Mouse (Mus musculus): Measurements from ENCODE around the gene Atp6v0d1. TPM values are rescaled to one million over a fixed set of nuclear protein-coding genes. Genes with fewer than 3 reads are reported as not detected.
A peak's percentile ranks its signal among the peaks of the same experiment; 100 is the strongest.
"Not testable (repeated sequence)": the region's sequence is repeated elsewhere in the genome, so short reads cannot be mapped to it uniquely, and the experiment has no call there.

The Atp6v0d1 gene
- total RNA-seq, 2 experiments from 2014 or later = 51.7 to 53.4 TPM

GRCm38 (mm10) chr8:105579719-105580118, 13.9 kb upstream of the Atp6v0d1 start:
- no peak for DNase-seq
- intact Hi-C loops (cut with DNase I) = no loop called here

GRCm38 (mm10) chr8:105575538-105575937, 9.7 kb upstream of the Atp6v0d1 start:
- DNase-seq = no peak
- intact Hi-C loops (cut with DNase I) = no loop called here

- no peak for DNase-seq
- intact Hi-C loops (cut with DNase I) = no loop called here
Measured at GRCm38 (mm10) chr8:105574741-105575140, 8.9 kb upstream of the Atp6v0d1 start.

GRCm38 (mm10) chr8:105573427-105573826, 7.6 kb upstream of the Atp6v0d1 start:
- intact Hi-C loops (cut with DNase I) = no loop called here

GRCm38 (mm10) chr8:105571810-105572209, 6.0 kb upstream of the Atp6v0d1 start:
- DNase-seq = no peak
- intact Hi-C loops (cut with DNase I) = no loop called here

More at GRCm38 (mm10) chr8:105573427-105573826, 7.6 kb upstream of the Atp6v0d1 start:
- DNase-seq = peak in 1 of 2 experiments; percentile 38

GRCm38 (mm10) chr8:105566703-105567595, 1.1 kb upstream of the Atp6v0d1 start:
- intact Hi-C loops (cut with DNase I) = loop anchor here (1.0 to 5.0 kb wide), 4 partner anchors 29 to 120 kb away; partner anchors contain the start of genes Carmil2 and Ctcf

GRCm38 (mm10) chr8:105565401-105565881, 406 bp downstream of the Atp6v0d1 start:
- no peak for DNase-seq
- intact Hi-C loops (cut with DNase I) = loop anchor here (5.0 kb wide), 1 partner anchor 122 kb away; the partner anchor contains the start of gene Carmil2

More at GRCm38 (mm10) chr8:105566703-105567595, 1.1 kb upstream of the Atp6v0d1 start:
- DNase-seq = peak in 1 of 2 experiments; percentile 38

- intact Hi-C loops (cut with DNase I) = loop anchor here (5.0 kb wide), 1 partner anchor 123 kb away; the partner anchor contains the start of gene Carmil2
- DNase-seq = not testable (repeated sequence)
Measured at GRCm38 (mm10) chr8:105564573-105565229, 1.1 kb downstream of the Atp6v0d1 start.

- no peak for DNase-seq
- intact Hi-C loops (cut with DNase I) = no loop called here
Measured at GRCm38 (mm10) chr8:105563871-105564270, 2.0 kb downstream of the Atp6v0d1 start.

- no peak for DNase-seq
- intact Hi-C loops (cut with DNase I) = no loop called here
Measured at GRCm38 (mm10) chr8:105562863-105563262, 3.0 kb downstream of the Atp6v0d1 start.

GRCm38 (mm10) chr8:105555230-105555629, 10.6 kb downstream of the Atp6v0d1 start:
- no peak for DNase-seq
- intact Hi-C loops (cut with DNase I) = loop anchor here (2.0 kb wide), 1 partner anchor 70 kb away; no protein-coding TSS in a partner anchor

GRCm38 (mm10) chr8:105554087-105554486, 11.8 kb downstream of the Atp6v0d1 start:
- intact Hi-C loops (cut with DNase I) = loop anchor here (1.0 to 5.0 kb wide), 4 partner anchors 23 to 197 kb away; no protein-coding TSS in a partner anchor
- peak; percentile 58 to 70 for DNase-seq

- DNase-seq = no peak
- intact Hi-C loops (cut with DNase I) = loop anchor here (5.0 kb wide), 1 partner anchor 196 kb away; no protein-coding TSS in a partner anchor
Measured at GRCm38 (mm10) chr8:105552824-105553223, 13.0 kb downstream of the Atp6v0d1 start.

- no peak for DNase-seq
- intact Hi-C loops (cut with DNase I) = loop anchor here (5.0 kb wide), 1 partner anchor 195 kb away; no protein-coding TSS in a partner anchor
Measured at GRCm38 (mm10) chr8:105552032-105552431, 13.8 kb downstream of the Atp6v0d1 start.

GRCm38 (mm10) chr8:105550083-105550482, 15.8 kb downstream of the Atp6v0d1 start:
- intact Hi-C loops (cut with DNase I) = loop anchor here (5.0 kb wide), 1 partner anchor 193 kb away; no protein-coding TSS in a partner anchor
- no peak for DNase-seq

GRCm38 (mm10) chr8:105549506-105549905, 16.3 kb downstream of the Atp6v0d1 start:
- intact Hi-C loops (cut with DNase I) = no loop called here
- DNase-seq = no peak

GRCm38 (mm10) chr8:105546384-105547350, 19.2 kb downstream of the Atp6v0d1 start:
- peak in 1 of 2 experiments; percentile 52 for DNase-seq
- intact Hi-C loops (cut with DNase I) = no loop called here

GRCm38 (mm10) chr8:105545249-105545648, 20.6 kb downstream of the Atp6v0d1 start:
- intact Hi-C loops (cut with DNase I) = no loop called here
- DNase-seq = peak in 1 of 2 experiments; percentile 38

- intact Hi-C loops (cut with DNase I) = no loop called here
- peak in 1 of 2 experiments; percentile 50 for DNase-seq
Measured at GRCm38 (mm10) chr8:105544544-105545205, 21.2 kb downstream of the Atp6v0d1 start.

All from heart, postnatal 36 days (tissue).